Mouse (Mus musculus): ENCODE measurements around the gene Tmc2. TPM values are rescaled to one million over a fixed set of nuclear protein-coding genes. Genes with fewer than 3 reads are reported as not detected.

Tmc2 gene
- total and polyA plus RNA-seq, 3 experiments = 0.05 TPM; not detected in 2

GRCm38 (mm10) chr2:130289086-130289485 is 94.1 kb downstream of the Tmc2 start:
- H3K9me3 ChIP-seq (replicated peaks) = no peaks in the 10 kb centered on the region
- DNase-seq (ENCODE audit: low spot score) = no peak
- TF ChIP-seq TAL1 (conservative IDR thresholded peaks at IDR 0.05; ENCODE audit: low read depth, low read length) (no peak), POLR2AphosphoS5 (IDR thresholded peaks at IDR 0.05; ENCODE audit: insufficient replicate concordance, low read depth, low read length) (no peak), GATA1 (IDR thresholded peaks at IDR 0.05; ENCODE audit: borderline replicate concordance, low read length) (no peak), GATA2 (IDR thresholded peaks at IDR 0.05; ENCODE audit: borderline replicate concordance, low read depth, low read length) (no peak), CTCF (IDR thresholded peaks at IDR 0.05; ENCODE audit: low read depth, low read length) (no peak)
- peaks cover 9% of the 10 kb centered on the region; the same call in 1 of the 2 replicates for H3K27me3 ChIP-seq (ENCODE audit: insufficient read depth, low read length)
- peaks cover 20% of the 10 kb centered on the region for H3K4me1 ChIP-seq (ENCODE audit: insufficient read depth, low read depth, low read length)
- H3K36me3 ChIP-seq (replicated peaks) = peaks cover 19% of the 10 kb centered on the region
- no peak for ATAC-seq (ENCODE audit: extremely low read depth, insufficient number of reproducible peaks, low FRiP score, poor library complexity, severe bottlenecking)
- no peak overlapping the region for H3K4me3 ChIP-seq (ENCODE audit: low read depth, low read length)

GRCm38 (mm10) chr2:130291434-130291833 is 96.4 kb downstream of the Tmc2 start:
- H3K36me3 ChIP-seq (replicated peaks) = peaks cover 11% of the 10 kb centered on the region
- ATAC-seq (ENCODE audit: extremely low read depth, insufficient number of reproducible peaks, low FRiP score, poor library complexity, severe bottlenecking) (no peak), DNase-seq (ENCODE audit: low spot score) (no peak)
- H3K4me1 ChIP-seq (ENCODE audit: insufficient read depth, low read depth, low read length) = peaks cover 17% of the 10 kb centered on the region
- H3K27me3 ChIP-seq (ENCODE audit: insufficient read depth, low read length) = peaks cover 26% of the 10 kb centered on the region
- peaks cover 7% of the 10 kb centered on the region; the same call in 1 of the 2 replicates for H3K9me3 ChIP-seq (replicated peaks)
- TF ChIP-seq GATA1 (IDR thresholded peaks at IDR 0.05; ENCODE audit: borderline replicate concordance, low read length) (no peak), TAL1 (conservative IDR thresholded peaks at IDR 0.05; ENCODE audit: low read depth, low read length) (no peak), GATA2 (IDR thresholded peaks at IDR 0.05; ENCODE audit: borderline replicate concordance, low read depth, low read length) (no peak), CTCF (IDR thresholded peaks at IDR 0.05; ENCODE audit: low read depth, low read length) (no peak; the same call in 1 of the 2 replicates), POLR2AphosphoS5 (IDR thresholded peaks at IDR 0.05; ENCODE audit: insufficient replicate concordance, low read depth, low read length) (no peak)
- no peak overlapping the region for H3K4me3 ChIP-seq (ENCODE audit: low read depth, low read length)

- TF ChIP-seq POLR2AphosphoS5 (IDR thresholded peaks at IDR 0.05; ENCODE audit: insufficient replicate concordance, low read depth, low read length) (no peak), CTCF (IDR thresholded peaks at IDR 0.05; ENCODE audit: low read depth, low read length) (no peak), GATA2 (IDR thresholded peaks at IDR 0.05; ENCODE audit: borderline replicate concordance, low read depth, low read length) (no peak), TAL1 (conservative IDR thresholded peaks at IDR 0.05; ENCODE audit: low read depth, low read length) (no peak), GATA1 (IDR thresholded peaks at IDR 0.05; ENCODE audit: borderline replicate concordance, low read length) (no peak)
- peaks cover 6% of the 10 kb centered on the region for H3K36me3 ChIP-seq (replicated peaks)
- peaks cover 37% of the 10 kb centered on the region for H3K27me3 ChIP-seq (ENCODE audit: insufficient read depth, low read length)
- ATAC-seq (ENCODE audit: extremely low read depth, insufficient number of reproducible peaks, low FRiP score, poor library complexity, severe bottlenecking) (no peak), DNase-seq (ENCODE audit: low spot score) (no peak)
- peaks cover 17% of the 10 kb centered on the region for H3K4me1 ChIP-seq (ENCODE audit: insufficient read depth, low read depth, low read length)
- H3K9me3 ChIP-seq (replicated peaks) = peaks cover 7% of the 10 kb centered on the region; the same call in 1 of the 2 replicates
- H3K4me3 ChIP-seq (ENCODE audit: low read depth, low read length) = no peak overlapping the region
These were observed 98.0 kb downstream of the Tmc2 start for GRCm38 (mm10) chr2:130293009-130293408.

DNA sequence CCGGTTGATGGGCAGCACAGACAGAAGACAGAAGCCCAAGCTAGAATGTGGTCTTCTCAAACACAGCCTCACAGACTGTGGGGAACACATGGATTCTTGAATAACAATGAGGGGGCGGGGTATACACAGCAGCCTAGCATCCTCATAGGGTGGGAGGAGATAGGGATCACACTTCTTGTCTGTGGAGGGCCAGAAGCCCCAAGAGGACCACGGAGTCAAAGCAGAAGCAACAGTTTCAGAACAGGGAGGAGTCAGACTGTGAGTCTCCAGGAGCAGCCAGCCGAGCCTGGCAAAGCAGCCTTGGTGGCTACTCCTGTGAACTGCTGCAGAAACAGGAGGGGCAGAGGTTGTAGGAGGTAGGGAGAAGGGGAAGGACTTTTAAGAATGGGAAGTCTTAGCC is 98.5 kb downstream of the Tmc2 start:
- TF ChIP-seq GATA1 (IDR thresholded peaks at IDR 0.05; ENCODE audit: borderline replicate concordance, low read length) (no peak), GATA2 (IDR thresholded peaks at IDR 0.05; ENCODE audit: borderline replicate concordance, low read depth, low read length) (no peak), CTCF (IDR thresholded peaks at IDR 0.05; ENCODE audit: low read depth, low read length) (no peak), TAL1 (conservative IDR thresholded peaks at IDR 0.05; ENCODE audit: low read depth, low read length) (no peak), POLR2AphosphoS5 (IDR thresholded peaks at IDR 0.05; ENCODE audit: insufficient replicate concordance, low read depth, low read length) (no peak)
- H3K27me3 ChIP-seq (ENCODE audit: insufficient read depth, low read length) = peaks cover 42% of the 10 kb centered on the region
- H3K4me3 ChIP-seq (ENCODE audit: low read depth, low read length) = no peak overlapping the region
- peaks cover 7% of the 10 kb centered on the region; the same call in 1 of the 2 replicates for H3K9me3 ChIP-seq (replicated peaks)
- no peak for ATAC-seq (ENCODE audit: extremely low read depth, insufficient number of reproducible peaks, low FRiP score, poor library complexity, severe bottlenecking)
- peaks cover 17% of the 10 kb centered on the region for H3K4me1 ChIP-seq (ENCODE audit: insufficient read depth, low read depth, low read length)
- no peak for DNase-seq (ENCODE audit: low spot score)
- peaks cover 6% of the 10 kb centered on the region for H3K36me3 ChIP-seq (replicated peaks)

- H3K9me3 ChIP-seq (replicated peaks) = peaks cover 7% of the 10 kb centered on the region; the same call in 1 of the 2 replicates
- no peak for DNase-seq (ENCODE audit: low spot score)
- TF ChIP-seq POLR2AphosphoS5 (IDR thresholded peaks at IDR 0.05; ENCODE audit: insufficient replicate concordance, low read depth, low read length) (no peak), GATA1 (IDR thresholded peaks at IDR 0.05; ENCODE audit: borderline replicate concordance, low read length) (no peak), TAL1 (conservative IDR thresholded peaks at IDR 0.05; ENCODE audit: low read depth, low read length) (no peak), CTCF (IDR thresholded peaks at IDR 0.05; ENCODE audit: low read depth, low read length) (no peak), GATA2 (IDR thresholded peaks at IDR 0.05; ENCODE audit: borderline replicate concordance, low read depth, low read length) (no peak)
- H3K4me3 ChIP-seq (ENCODE audit: low read depth, low read length) = no peak overlapping the region; the same call in 1 of the 2 replicates
- H3K36me3 ChIP-seq (replicated peaks) = peaks cover 4% of the 10 kb centered on the region
- peaks cover 49% of the 10 kb centered on the region for H3K27me3 ChIP-seq (ENCODE audit: insufficient read depth, low read length)
- no peak for ATAC-seq (ENCODE audit: extremely low read depth, insufficient number of reproducible peaks, low FRiP score, poor library complexity, severe bottlenecking)
- peaks cover 17% of the 10 kb centered on the region for H3K4me1 ChIP-seq (ENCODE audit: insufficient read depth, low read depth, low read length)
These were observed 99.4 kb downstream of the Tmc2 start for GRCm38 (mm10) chr2:130294218-130294935.

GRCm38 (mm10) chr2:130294936-130295277 is 99.9 kb downstream of the Tmc2 start, which contains the start of gene Ebf4:
Ebf4 (plus strand) TSS chr2:130295169.
- Histone ChIP-seq H3K4me3 (ENCODE audit: low read depth, low read length) (no peak within 1 kb of the TSS; the same call in 1 of the 2 replicates), H3K4me1 (ENCODE audit: insufficient read depth, low read depth, low read length) (peaks cover 17% of the 10 kb centered on the region), H3K27me3 (ENCODE audit: insufficient read depth, low read length) (peaks cover 53% of the 10 kb centered on the region), H3K36me3 (replicated peaks) (peaks cover 4% of the 10 kb centered on the region), H3K9me3 (replicated peaks) (peaks cover 7% of the 10 kb centered on the region; the same call in 1 of the 2 replicates)
- DNase-seq (ENCODE audit: low spot score) (no peak), ATAC-seq (ENCODE audit: extremely low read depth, insufficient number of reproducible peaks, low FRiP score, poor library complexity, severe bottlenecking) (no peak)
- TF ChIP-seq POLR2AphosphoS5 (IDR thresholded peaks at IDR 0.05; ENCODE audit: insufficient replicate concordance, low read depth, low read length) (no peak), CTCF (IDR thresholded peaks at IDR 0.05; ENCODE audit: low read depth, low read length) (no peak), GATA1 (IDR thresholded peaks at IDR 0.05; ENCODE audit: borderline replicate concordance, low read length) (no peak), TAL1 (conservative IDR thresholded peaks at IDR 0.05; ENCODE audit: low read depth, low read length) (no peak), GATA2 (IDR thresholded peaks at IDR 0.05; ENCODE audit: borderline replicate concordance, low read depth, low read length) (no peak)

All from G1E (cell line).